Mouse (Mus musculus): Measurements from ENCODE around the gene Tnks2. TPM values are rescaled to one million over a fixed set of nuclear protein-coding genes. Genes with fewer than 3 reads are reported as not detected.

The Tnks2 gene
- polyA plus RNA-seq (2012; rRNA removed), result 13.5 and 19.4 TPM in 2 replicates
- 19.0 and 21.0 TPM in 2 replicates for polyA plus RNA-seq (2014; fragmentation: Nextera tagmentation; extraction: Ambion mirVana)

- Histone ChIP-seq H3K4me3 (ENCODE audit: insufficient read depth in 1 of 2, low read depth in 2 of 2, low read length in 2 of 2) (peak within 1 kb of the TSS; percentile 90 to 91), H3K27me3 (ENCODE audit: control insufficient read depth, insufficient read depth, low read length) (no peaks in the 10 kb centered on the region), H3K36me3 (replicated peaks; ENCODE audit: control insufficient read depth, insufficient read depth, low read depth) (no peaks in the 10 kb centered on the region), H3K9ac (replicated peaks) (peak within 1 kb of the TSS; percentile 96), H3K4me2 (ENCODE audit: low read depth) (peak within 1 kb of the TSS; percentile 98), H3K9me3 (ENCODE audit: control insufficient read depth, low read length) (no peaks in the 10 kb centered on the region), H3K27ac (peak within 1 kb of the TSS; percentile 85), H3K4me1 (replicated peaks; ENCODE audit: control insufficient read depth in 2 of 2, insufficient read depth in 2 of 2, low read length in 1 of 2) (peaks cover 6 to 16% of the 10 kb centered on the region in 2 experiments; a peak in 3 of 4 replicates)
- peak; percentile 75 to 80 (median 76) for DNase-seq (ENCODE audit: low read depth in 3 of 3, low spot score in 3 of 3)
- ATAC-seq (ENCODE audit: insufficient read depth), result peak; percentile 92
- no peak for TF ChIP-seq CTCF (IDR thresholded peaks at IDR 0.05; ENCODE audit: low read depth)
- under 1% methylated on average over 60 of the region's 73 CpGs for WGBS (ENCODE audit: insufficient replicate concordance)
Observed at GRCm38 (mm10) chr19:36833788-36834531, at the start of gene Tnks2. TSS of gene Tnks2 (plus strand) at chr19:36834232.

DNA sequence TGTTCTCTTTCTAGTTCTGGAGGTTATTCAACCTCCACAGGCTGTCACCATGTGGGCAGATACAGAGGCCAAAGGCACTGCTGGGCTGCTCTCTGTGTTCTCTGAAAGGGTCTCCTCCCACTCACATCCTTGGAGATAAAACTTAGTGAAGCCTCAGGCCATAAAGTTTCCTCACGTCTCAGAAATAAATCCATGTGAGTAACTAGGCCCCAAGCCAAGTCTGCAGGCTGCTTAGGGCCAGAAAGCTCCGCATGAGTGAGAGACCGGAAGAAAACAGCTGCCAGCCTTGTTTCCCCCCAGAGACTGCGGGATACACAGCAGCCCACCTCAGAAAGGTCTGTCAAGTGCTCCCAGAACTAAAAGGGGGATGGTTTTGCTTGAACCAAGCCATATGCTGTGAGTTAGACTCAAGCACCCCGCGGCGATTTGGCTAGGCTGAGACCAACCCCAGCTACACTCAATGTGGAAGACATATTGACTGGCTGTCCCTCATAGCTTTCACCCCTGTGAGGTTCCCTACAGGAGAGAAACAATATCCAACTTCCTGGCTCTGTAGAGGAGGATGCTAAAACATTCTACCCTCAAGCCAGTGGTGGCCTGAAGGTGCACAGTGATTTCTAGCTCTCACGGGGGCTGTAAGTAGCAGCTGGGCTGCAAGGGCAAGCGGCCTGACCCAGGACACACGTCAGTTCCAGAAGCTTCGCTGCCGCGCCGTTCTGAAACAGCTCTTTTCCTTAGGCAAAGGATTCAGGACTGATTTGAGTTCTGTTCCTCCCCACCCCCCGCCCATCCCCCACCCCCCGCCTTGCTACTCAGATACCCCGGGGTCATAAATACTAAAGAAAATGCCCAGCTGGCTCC, 43.9 kb upstream of the Tnks2 start:
- no peak for TF ChIP-seq EP300 (IDR thresholded peaks at IDR 0.05; ENCODE audit: low read depth)
- no peak for TF ChIP-seq CTCF (IDR thresholded peaks at IDR 0.05; ENCODE audit: low read depth)
- no peak overlapping the region for H3K9ac ChIP-seq (replicated peaks)
- ATAC-seq (ENCODE audit: insufficient read depth) (no peak), DNase-seq (ENCODE audit: low read depth in 3 of 3, low spot score in 3 of 3) (no peak)
- no peak overlapping the region for H3K4me2 ChIP-seq (ENCODE audit: low read depth)
- 78% methylated on average over 17 of the region's 17 CpGs for WGBS (ENCODE audit: insufficient replicate concordance)
- H3K9me3 ChIP-seq (ENCODE audit: control insufficient read depth, low read length), result no peaks in the 10 kb centered on the region
- no peak overlapping the region for H3K4me3 ChIP-seq (ENCODE audit: insufficient read depth in 1 of 2, low read depth in 2 of 2, low read length in 2 of 2)
- H3K27me3 ChIP-seq (ENCODE audit: control insufficient read depth, insufficient read depth, low read length), result no peaks in the 10 kb centered on the region
- H3K36me3 ChIP-seq (replicated peaks; ENCODE audit: control insufficient read depth, insufficient read depth, low read depth), result no peaks in the 10 kb centered on the region
- H3K27ac ChIP-seq, result no peak overlapping the region
- H3K4me1 ChIP-seq (replicated peaks; ENCODE audit: control insufficient read depth in 2 of 2, insufficient read depth in 2 of 2, low read length in 1 of 2), result no peaks in the 10 kb centered on the region; a peak in 1 of 4 replicates

GRCm38 (mm10) chr19:36792589-36792988, 41.4 kb upstream of the Tnks2 start:
- DNase-seq (ENCODE audit: low read depth in 3 of 3, low spot score in 3 of 3) (no peak), ATAC-seq (ENCODE audit: insufficient read depth) (no peak)
- Histone ChIP-seq H3K27ac (no peak overlapping the region), H3K4me2 (ENCODE audit: low read depth) (no peak overlapping the region), H3K9ac (replicated peaks) (no peak overlapping the region), H3K36me3 (replicated peaks; ENCODE audit: control insufficient read depth, insufficient read depth, low read depth) (no peaks in the 10 kb centered on the region), H3K27me3 (ENCODE audit: control insufficient read depth, insufficient read depth, low read length) (no peaks in the 10 kb centered on the region), H3K4me1 (replicated peaks; ENCODE audit: control insufficient read depth in 2 of 2, insufficient read depth in 2 of 2, low read length in 1 of 2) (peaks cover 0 to 4% of the 10 kb centered on the region in 2 experiments; a peak in 2 of 4 replicates), H3K9me3 (ENCODE audit: control insufficient read depth, low read length) (no peaks in the 10 kb centered on the region), H3K4me3 (ENCODE audit: insufficient read depth in 1 of 2, low read depth in 2 of 2, low read length in 2 of 2) (no peak overlapping the region)
- TF ChIP-seq EP300 (IDR thresholded peaks at IDR 0.05; ENCODE audit: low read depth) (no peak), CTCF (IDR thresholded peaks at IDR 0.05; ENCODE audit: low read depth) (no peak)
- 60% methylated on average over 8 of the region's 8 CpGs for WGBS (ENCODE audit: insufficient replicate concordance)

DNA sequence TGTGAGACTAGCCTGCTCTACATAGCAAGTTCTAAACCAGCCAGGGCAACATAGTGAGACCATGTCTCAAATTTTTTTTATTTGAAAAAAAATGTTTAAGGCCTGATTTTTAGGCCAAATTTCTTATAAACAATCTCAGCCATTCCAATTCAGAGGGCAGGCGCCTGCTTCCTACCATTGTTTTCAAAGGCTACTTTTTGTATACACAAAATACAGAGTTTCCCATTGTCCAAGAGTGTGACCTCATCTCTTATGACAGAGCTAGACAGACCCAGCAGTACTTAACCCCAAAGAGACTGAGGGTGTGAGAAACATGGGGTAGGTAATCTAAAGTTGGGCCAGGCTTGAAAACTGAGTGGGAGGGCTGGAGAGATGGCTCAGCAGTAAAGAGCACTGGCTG, 40.6 kb upstream of the Tnks2 start:
- H3K9ac ChIP-seq (replicated peaks), result no peak overlapping the region
- H3K9me3 ChIP-seq (ENCODE audit: control insufficient read depth, low read length), result no peaks in the 10 kb centered on the region
- H3K4me3 ChIP-seq (ENCODE audit: insufficient read depth in 1 of 2, low read depth in 2 of 2, low read length in 2 of 2), result no peak overlapping the region
- no peaks in the 10 kb centered on the region for H3K36me3 ChIP-seq (replicated peaks; ENCODE audit: control insufficient read depth, insufficient read depth, low read depth)
- H3K4me2 ChIP-seq (ENCODE audit: low read depth), result no peak overlapping the region
- H3K27ac ChIP-seq, result no peak overlapping the region
- H3K4me1 ChIP-seq (replicated peaks; ENCODE audit: control insufficient read depth in 2 of 2, insufficient read depth in 2 of 2, low read length in 1 of 2), result peaks cover 0 to 4% of the 10 kb centered on the region in 2 experiments; a peak in 2 of 4 replicates
- ATAC-seq (ENCODE audit: insufficient read depth) (no peak), DNase-seq (ENCODE audit: low read depth in 3 of 3, low spot score in 3 of 3) (no peak)
- H3K27me3 ChIP-seq (ENCODE audit: control insufficient read depth, insufficient read depth, low read length), result no peaks in the 10 kb centered on the region
- 54% methylated on average over 1 of the region's 1 CpGs for WGBS (ENCODE audit: insufficient replicate concordance)
- no peak for TF ChIP-seq EP300 (IDR thresholded peaks at IDR 0.05; ENCODE audit: low read depth)
- TF ChIP-seq CTCF (IDR thresholded peaks at IDR 0.05; ENCODE audit: low read depth), result no peak

GRCm38 (mm10) chr19:36794008-36794407, 40.0 kb upstream of the Tnks2 start:
- H3K36me3 ChIP-seq (replicated peaks; ENCODE audit: control insufficient read depth, insufficient read depth, low read depth), result no peaks in the 10 kb centered on the region
- no peaks in the 10 kb centered on the region for H3K27me3 ChIP-seq (ENCODE audit: control insufficient read depth, insufficient read depth, low read length)
- no peak for ATAC-seq (ENCODE audit: insufficient read depth)
- no peak overlapping the region for H3K9ac ChIP-seq (replicated peaks)
- no peaks in the 10 kb centered on the region for H3K9me3 ChIP-seq (ENCODE audit: control insufficient read depth, low read length)
- DNase-seq (ENCODE audit: low read depth in 3 of 3, low spot score in 3 of 3), result no peak
- WGBS (ENCODE audit: insufficient replicate concordance), result 66% methylated on average over 4 of the region's 4 CpGs
- H3K4me1 ChIP-seq (replicated peaks; ENCODE audit: control insufficient read depth in 2 of 2, insufficient read depth in 2 of 2, low read length in 1 of 2), result peaks cover 0 to 4% of the 10 kb centered on the region in 2 experiments; a peak in 2 of 4 replicates
- no peak overlapping the region for H3K4me2 ChIP-seq (ENCODE audit: low read depth)
- no peak overlapping the region for H3K27ac ChIP-seq
- TF ChIP-seq CTCF (IDR thresholded peaks at IDR 0.05; ENCODE audit: low read depth) (no peak), EP300 (IDR thresholded peaks at IDR 0.05; ENCODE audit: low read depth) (no peak)
- H3K4me3 ChIP-seq (ENCODE audit: insufficient read depth in 1 of 2, low read depth in 2 of 2, low read length in 2 of 2), result no peak overlapping the region

All from liver, embryonic 14.5 days (tissue).